Mouse (Mus musculus): Measurements from ENCODE around the gene Pbx1.

- TF ChIP-seq CHD2 (IDR thresholded peaks at IDR 0.05; ENCODE audit: low read depth, low read length), result no peak
- TF ChIP-seq MAFK (IDR thresholded peaks at IDR 0.05; ENCODE audit: insufficient read depth, low read depth, low read length), result no peak
- no peak for TF ChIP-seq ZNF384 (IDR thresholded peaks at IDR 0.05; ENCODE audit: low read depth, low read length)
- TF ChIP-seq ZC3H11A (IDR thresholded peaks at IDR 0.05; ENCODE audit: borderline replicate concordance, low read depth, low read length), result no peak
- no peak for TF ChIP-seq HCFC1 (IDR thresholded peaks at IDR 0.05; ENCODE audit: borderline replicate concordance, insufficient read depth, low read length)
These were observed 196.0 kb downstream of the Pbx1 start for GRCm38 (mm10) chr1:168236101-168236500.

All from ES-E14 (cell line).